Mouse (Mus musculus) neural tube, embryonic 12.5 days (tissue): ENCODE results near the gene 9530077C05Rik. TPM values are rescaled to one million over a fixed set of nuclear protein-coding genes. Genes with fewer than 3 reads are reported as not detected.

Experiments used
- ATAC-seq: fragments of 200-750 bp; cut with Nextera tagmentation; 2 replicates; pipeline ENCODE4 v1.8.0; 2017; ENCODE audit warnings: low read depth, mild to moderate bottlenecking, moderate TSS enrichment, moderate library complexity; ENCODE audit not compliant: low FRiP score
- H3K27ac ChIP-seq: fragments of 300-500 bp; sonication (generic); 2 replicates; pipeline ENCODE4 v1.5.1; 2016
- H3K27me3 ChIP-seq: fragments of 300-500 bp; sonication (generic); replicated peaks from 2 replicates; pipeline ENCODE4 v1.6.1; 2016; ENCODE audit warnings: mild to moderate bottlenecking
- H3K36me3 ChIP-seq: fragments of 300-500 bp; sonication (generic); 2 replicates; pipeline ENCODE4 v1.6.1; 2016; ENCODE audit warnings: mild to moderate bottlenecking
- H3K4me1 ChIP-seq: fragments of 300-500 bp; sonication (generic); 2 replicates; pipeline ENCODE4 v1.6.1; 2016
- H3K4me2 ChIP-seq: fragments of 300-500 bp; sonication (generic); replicated peaks from 2 replicates; pipeline ENCODE4 v1.6.1; 2016; ENCODE audit warnings: mild to moderate bottlenecking
- H3K4me3 ChIP-seq: fragments of 300-500 bp; sonication (generic); 2 replicates; pipeline ENCODE4 v1.5.1; 2016
- H3K9ac ChIP-seq: fragments of 300-500 bp; sonication (generic); 2 replicates; pipeline ENCODE4 v1.6.1; 2016; ENCODE audit warnings: mild to moderate bottlenecking
- H3K9me3 ChIP-seq: fragments of 300-500 bp; sonication (generic); 2 replicates; pipeline ENCODE4 v1.6.1; 2016; ENCODE audit warnings: mild to moderate bottlenecking
- WGBS: fragments of 180-500 bp; shearing (Covaris S2); methylation state at CpG from one replicate; pipeline ENCODE4 v1.1.7; 2016; 5-methylcytosine and 5-hydroxymethylcytosine counted together
- polyA plus RNA-seq: library from polyadenylated mRNA; unstranded; fragments of >200 nt; fragmentation: Nextera tagmentation; extraction: Ambion mirVana; gene quantifications from 2 replicates; pipeline ENCODE4 v1.2.1, GENCODE M21; 2016

Gene 9530077C05Rik
- polyA plus RNA-seq, 1 experiment from 2014 or later = 6.7 TPM

DNA sequence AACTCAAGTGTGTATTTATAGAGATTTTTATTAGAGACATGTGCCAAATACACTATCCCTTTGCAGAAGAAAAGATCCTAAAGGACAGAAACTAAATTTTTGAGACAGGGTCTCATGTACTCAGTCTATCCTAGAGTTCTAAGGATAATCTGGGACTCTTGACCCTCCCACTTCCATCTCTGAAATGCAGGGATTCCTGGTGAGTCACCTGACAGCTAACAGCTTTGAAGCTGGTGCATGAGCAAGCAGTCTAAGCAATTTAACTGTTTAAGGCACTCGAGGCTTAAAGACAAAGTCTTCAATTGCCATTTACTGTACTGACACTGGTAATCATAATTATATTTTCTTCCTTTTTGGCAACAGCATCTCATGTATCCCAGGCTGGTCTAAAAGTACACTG lies 11.2 kb downstream of the 9530077C05Rik start:
- no peak for ATAC-seq
- Histone ChIP-seq H3K27me3 (no peaks in the 10 kb centered on the region), H3K9ac (no peak overlapping the region), H3K4me2 (no peak overlapping the region), H3K4me1 (no peaks in the 10 kb centered on the region; the same call in 1 of the 2 replicates), H3K36me3 (no peaks in the 10 kb centered on the region), H3K9me3 (no peaks in the 10 kb centered on the region), H3K4me3 (no peak overlapping the region), H3K27ac (no peak overlapping the region)
- WGBS = 64% methylated on average over 1 of the region's 1 CpGs

DNA sequence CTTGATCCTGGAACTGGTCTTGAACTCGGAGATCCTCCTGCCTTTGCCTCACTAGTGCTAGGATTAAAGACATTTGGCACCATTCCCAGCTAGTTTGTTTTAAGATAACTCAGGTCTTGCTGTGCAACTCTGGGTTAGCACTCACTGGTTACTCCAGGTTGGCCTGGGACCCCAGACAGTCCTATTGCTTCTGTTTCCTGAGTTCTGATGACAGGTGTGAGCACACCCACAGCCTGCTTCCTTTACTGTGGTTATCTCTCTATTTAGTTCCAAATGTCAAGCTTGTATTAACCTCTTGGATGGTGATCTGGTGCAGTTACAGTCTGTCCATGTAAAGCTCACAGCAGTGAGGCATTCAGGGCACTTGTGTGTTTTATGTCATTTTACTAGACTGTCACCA lies 12.2 kb downstream of the 9530077C05Rik start:
- no peak for ATAC-seq
- Histone ChIP-seq H3K9me3 (no peaks in the 10 kb centered on the region), H3K4me3 (no peak overlapping the region), H3K27ac (no peak overlapping the region), H3K36me3 (no peaks in the 10 kb centered on the region), H3K9ac (no peak overlapping the region), H3K4me1 (no peaks in the 10 kb centered on the region; the same call in 1 of the 2 replicates), H3K27me3 (no peaks in the 10 kb centered on the region), H3K4me2 (no peak overlapping the region)
- WGBS = 90% methylated on average over 1 of the region's 1 CpGs

DNA sequence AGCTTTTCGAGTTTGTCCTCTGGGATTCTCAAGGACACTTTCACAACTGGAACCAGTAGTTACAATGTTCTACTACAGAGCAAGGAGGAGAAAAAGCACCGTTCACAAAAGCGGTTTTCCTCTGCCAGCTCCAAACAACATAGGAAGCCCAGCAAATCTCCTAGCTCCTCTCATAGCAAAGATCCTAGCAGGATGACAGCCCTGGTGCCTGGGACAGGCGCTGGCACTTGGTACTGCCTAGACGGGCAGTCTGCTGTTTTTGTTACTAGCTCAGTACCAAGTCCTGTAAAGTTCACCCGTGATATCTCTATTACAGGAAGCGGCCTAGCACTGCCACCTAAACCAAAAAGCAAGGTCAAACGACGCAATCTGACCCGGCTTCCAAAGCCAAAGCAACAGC lies 12.9 kb downstream of the 9530077C05Rik start:
- 81% methylated on average over 10 of the region's 10 CpGs for WGBS
- Histone ChIP-seq H3K4me2 (no peak overlapping the region), H3K4me3 (no peak overlapping the region), H3K4me1 (no peaks in the 10 kb centered on the region; the same call in 1 of the 2 replicates), H3K9me3 (no peaks in the 10 kb centered on the region), H3K36me3 (no peaks in the 10 kb centered on the region), H3K27me3 (no peaks in the 10 kb centered on the region), H3K27ac (no peak overlapping the region), H3K9ac (no peak overlapping the region)
- no peak for ATAC-seq

DNA sequence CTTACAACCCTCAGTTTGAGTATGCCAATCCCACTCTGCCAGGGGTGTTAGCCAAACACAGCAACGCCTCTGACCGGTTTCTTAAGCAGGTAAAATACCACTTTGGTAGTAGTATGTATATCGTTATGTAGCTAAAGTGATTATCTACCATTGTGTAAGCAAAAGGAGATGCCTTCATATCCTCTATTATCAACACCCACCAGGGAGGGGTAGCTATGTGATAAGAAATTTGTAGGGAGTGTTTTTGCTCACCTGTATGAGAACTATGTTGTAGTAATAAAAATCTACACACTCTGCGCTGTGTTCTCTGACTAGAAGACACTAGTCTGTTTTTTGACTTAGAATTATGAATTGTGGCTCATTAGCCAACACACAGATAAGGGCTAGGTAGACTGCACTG lies 13.4 kb downstream of the 9530077C05Rik start:
- 91% methylated on average over 4 of the region's 4 CpGs for WGBS
- Histone ChIP-seq H3K4me1 (no peaks in the 10 kb centered on the region; the same call in 1 of the 2 replicates), H3K27me3 (no peaks in the 10 kb centered on the region), H3K9ac (no peak overlapping the region), H3K4me3 (no peak overlapping the region), H3K4me2 (no peak overlapping the region), H3K9me3 (no peaks in the 10 kb centered on the region), H3K27ac (no peak overlapping the region), H3K36me3 (no peaks in the 10 kb centered on the region)
- no peak for ATAC-seq

DNA sequence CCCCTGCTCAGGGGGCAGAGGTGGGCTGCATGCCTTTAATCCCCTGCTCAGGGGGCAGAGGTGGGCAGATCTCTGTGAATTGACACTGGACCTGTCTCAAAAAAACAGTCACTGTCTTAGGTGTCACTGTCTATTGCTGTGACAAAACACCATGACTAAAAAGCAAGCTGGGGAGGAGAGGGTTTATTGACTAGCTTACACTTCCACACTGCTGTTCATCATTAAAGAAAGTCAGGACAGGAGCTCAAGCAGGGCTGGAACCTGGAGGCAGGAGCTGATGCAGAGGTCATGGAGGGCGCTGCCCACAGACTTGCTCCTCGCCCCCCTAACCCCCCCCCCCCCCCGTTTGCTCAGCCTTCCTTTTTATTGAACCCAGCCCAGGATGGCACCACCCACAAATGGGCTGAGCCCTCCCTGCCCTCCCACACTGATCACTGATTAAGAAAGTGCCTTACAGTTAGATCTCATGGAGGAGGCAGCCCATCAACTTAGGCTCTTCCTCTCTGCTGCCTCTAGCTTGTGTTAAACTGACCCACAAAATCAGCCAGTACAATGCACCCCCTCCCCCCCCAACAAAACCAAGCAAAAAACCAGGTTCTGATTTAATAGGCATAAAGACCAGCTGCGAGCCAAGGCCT lies 16.8 kb downstream of the 9530077C05Rik start:
- ATAC-seq = no peak
- H3K4me3 ChIP-seq = no peak overlapping the region
- no peak overlapping the region for H3K4me2 ChIP-seq
- no peaks in the 10 kb centered on the region for H3K4me1 ChIP-seq
- H3K36me3 ChIP-seq = no peaks in the 10 kb centered on the region
- H3K9ac ChIP-seq = no peak overlapping the region
- H3K27ac ChIP-seq = no peak overlapping the region
- no peaks in the 10 kb centered on the region for H3K27me3 ChIP-seq
- H3K9me3 ChIP-seq = no peaks in the 10 kb centered on the region
- 35% methylated on average over 4 of the region's 4 CpGs for WGBS

DNA sequence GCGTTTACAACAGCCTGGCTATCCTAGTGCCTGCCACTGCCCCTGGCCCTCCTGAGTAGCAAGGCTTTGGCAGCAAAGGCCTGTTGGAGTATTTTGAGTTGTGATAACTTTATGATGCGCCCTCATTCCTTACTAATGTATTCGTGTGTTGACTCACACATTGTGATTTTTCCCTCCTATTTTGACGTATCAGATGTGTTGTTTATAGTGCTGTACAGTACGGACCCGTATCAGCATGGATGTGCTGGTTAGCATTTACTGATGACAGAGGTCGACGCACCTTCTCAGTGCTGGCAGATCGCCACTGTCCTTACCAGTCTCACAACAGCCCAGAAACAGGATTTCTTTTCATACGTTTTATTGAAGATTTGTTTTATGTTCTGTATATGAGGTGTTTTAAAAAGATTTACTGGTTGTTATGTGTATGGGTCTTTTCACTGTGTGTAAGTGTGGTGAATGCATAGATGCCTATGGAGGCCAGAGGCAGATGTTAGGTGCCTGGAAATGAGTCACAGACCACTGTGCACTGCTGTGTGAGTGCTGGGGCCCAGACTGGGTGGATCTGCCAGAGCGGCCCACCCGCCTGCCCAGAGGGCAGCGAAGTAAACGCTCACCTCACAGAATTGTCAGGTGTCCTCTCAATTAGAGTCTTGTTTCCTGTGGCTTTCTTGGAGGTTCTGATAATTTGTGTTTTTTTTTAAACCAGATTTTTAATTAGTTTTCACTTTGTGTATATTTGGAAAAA lies 17.5 kb downstream of the 9530077C05Rik start:
- no peak overlapping the region for H3K27ac ChIP-seq
- H3K4me1 ChIP-seq = no peaks in the 10 kb centered on the region
- no peak overlapping the region for H3K4me3 ChIP-seq
- H3K9ac ChIP-seq = no peak overlapping the region
- ATAC-seq = no peak
- no peaks in the 10 kb centered on the region for H3K9me3 ChIP-seq
- 82% methylated on average over 14 of the region's 14 CpGs for whole genome bisulfite sequencing
- H3K36me3 ChIP-seq = no peaks in the 10 kb centered on the region
- no peak overlapping the region for H3K4me2 ChIP-seq
- no peaks in the 10 kb centered on the region for H3K27me3 ChIP-seq

DNA sequence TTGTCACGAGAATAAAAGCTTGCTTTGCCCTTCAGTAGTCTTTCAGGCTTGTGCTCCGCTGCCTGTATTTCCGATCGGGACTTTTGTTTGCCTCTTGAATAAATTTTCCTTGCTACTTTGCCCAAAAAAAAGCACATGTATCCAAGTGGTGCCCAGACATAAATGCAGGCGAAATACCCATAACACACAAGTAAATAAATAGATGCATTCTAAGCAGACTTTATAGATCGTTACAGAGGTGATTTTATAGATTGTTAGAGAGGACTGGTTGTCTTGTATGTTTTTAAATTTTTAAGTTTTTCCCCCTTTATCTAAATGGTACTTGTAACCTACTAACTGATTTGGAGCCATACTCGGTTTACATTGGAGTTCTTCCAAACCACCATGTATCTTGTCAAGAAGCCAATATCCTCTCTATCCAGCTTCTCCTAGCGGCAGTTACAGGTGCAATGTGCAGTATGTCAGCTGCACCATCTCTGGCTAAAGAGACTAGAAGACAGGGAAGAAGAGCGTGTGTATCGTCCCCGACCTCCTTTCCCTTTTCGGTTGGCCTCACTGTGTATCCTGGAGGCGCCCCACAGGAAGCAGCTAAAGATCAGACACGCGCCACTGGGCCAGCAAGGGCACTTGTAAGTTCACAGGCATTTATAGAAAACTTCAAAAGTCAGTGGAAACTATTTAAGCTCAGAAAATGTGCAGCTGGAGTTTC lies 18.4 kb downstream of the 9530077C05Rik start:
- Histone ChIP-seq H3K27ac (no peak overlapping the region), H3K9ac (no peak overlapping the region)
- 76% methylated on average over 15 of the region's 15 CpGs for WGBS

DNA sequence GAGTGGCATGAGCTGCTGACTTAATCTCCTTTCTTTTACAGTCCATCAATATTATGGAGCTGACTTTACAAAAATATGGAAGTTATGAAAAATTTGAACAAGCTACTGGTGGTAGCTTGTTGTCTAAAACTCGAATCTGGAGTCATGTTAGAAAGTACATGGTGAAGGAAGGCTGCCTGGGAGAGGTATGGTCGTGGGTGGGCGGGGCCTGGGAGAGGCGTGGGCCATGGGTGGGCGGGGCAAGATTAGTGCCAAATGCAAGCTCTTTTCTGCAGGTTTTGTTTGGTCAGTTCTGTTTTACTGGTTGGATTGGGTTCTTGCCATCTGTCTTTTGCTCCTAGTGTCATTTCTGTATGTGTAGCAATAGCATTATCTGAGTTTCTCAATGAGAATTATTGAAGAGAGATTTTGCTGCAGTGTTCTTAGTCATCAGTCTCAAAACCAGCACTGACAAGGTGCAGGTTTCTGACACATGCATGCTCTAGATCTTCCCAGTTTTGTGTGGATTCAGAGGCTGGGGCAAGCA lies 19.1 kb downstream of the 9530077C05Rik start:
- Histone ChIP-seq H3K27ac (no peak overlapping the region), H3K4me2 (no peak overlapping the region), H3K4me1 (no peaks in the 10 kb centered on the region), H3K36me3 (no peaks in the 10 kb centered on the region), H3K9ac (no peak overlapping the region), H3K27me3 (no peaks in the 10 kb centered on the region), H3K9me3 (no peaks in the 10 kb centered on the region), H3K4me3 (no peak overlapping the region)
- 49% methylated on average over 5 of the region's 5 CpGs for WGBS
- ATAC-seq = no peak

More for the DNA sequence above, 18.4 kb downstream of the 9530077C05Rik start:
- H3K36me3 ChIP-seq = no peaks in the 10 kb centered on the region
- H3K4me2 ChIP-seq = no peak overlapping the region
- H3K4me1 ChIP-seq = no peaks in the 10 kb centered on the region
- H3K4me3 ChIP-seq = no peak overlapping the region
- ATAC-seq = no peak
- H3K27me3 ChIP-seq = no peaks in the 10 kb centered on the region
- no peaks in the 10 kb centered on the region for H3K9me3 ChIP-seq

DNA sequence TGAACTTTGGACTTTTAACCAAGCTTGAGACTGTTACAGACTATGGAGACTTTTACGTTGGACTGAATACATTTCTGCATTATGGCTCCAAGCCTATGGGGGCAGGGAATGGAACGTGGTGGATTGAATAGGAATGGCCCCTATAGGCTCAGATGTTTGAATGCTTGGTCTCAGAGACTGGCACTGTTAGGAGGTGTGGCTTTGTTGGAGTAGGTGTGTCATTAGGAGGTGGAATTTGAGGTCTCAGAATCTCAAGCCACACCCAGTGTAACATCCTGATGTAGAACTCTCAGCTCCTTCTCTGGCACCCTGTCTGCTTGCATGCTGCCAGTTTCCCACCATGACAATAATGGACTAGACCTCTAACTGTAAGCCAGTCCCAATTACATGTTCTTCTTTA lies 21.9 kb downstream of the 9530077C05Rik start:
- no peak for ATAC-seq
- 84% methylated on average over 2 of the region's 2 CpGs for WGBS
- no peaks in the 10 kb centered on the region for H3K27me3 ChIP-seq

DNA sequence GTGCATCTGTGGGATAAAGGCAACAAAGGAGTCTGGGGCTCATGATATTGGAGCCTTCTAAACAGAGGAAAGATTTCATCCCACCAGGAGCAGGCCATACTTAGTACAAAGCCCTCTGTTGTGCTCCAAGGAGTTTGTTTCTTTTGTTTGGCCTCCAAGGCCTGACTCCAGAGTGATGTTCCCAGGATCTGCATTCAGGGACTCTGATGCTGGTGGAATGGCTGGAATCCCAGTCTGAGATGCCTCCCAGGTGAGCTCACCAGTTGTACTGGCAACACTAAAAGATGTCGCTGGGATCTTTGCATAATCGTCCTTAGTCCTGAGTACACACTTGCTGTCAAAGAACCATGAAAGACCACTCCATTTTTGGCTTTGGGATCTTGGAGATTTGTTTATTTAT lies 22.8 kb downstream of the 9530077C05Rik start:
- Histone ChIP-seq H3K36me3 (no peaks in the 10 kb centered on the region), H3K9me3 (no peaks in the 10 kb centered on the region), H3K4me1 (no peaks in the 10 kb centered on the region), H3K4me3 (no peak overlapping the region), H3K4me2 (no peak overlapping the region), H3K27me3 (no peaks in the 10 kb centered on the region), H3K9ac (no peak overlapping the region), H3K27ac (no peak overlapping the region)
- ATAC-seq = no peak
- WGBS = 88% methylated on average over 2 of the region's 2 CpGs

More for the DNA sequence above, 21.9 kb downstream of the 9530077C05Rik start:
- Histone ChIP-seq H3K36me3 (no peaks in the 10 kb centered on the region), H3K9me3 (no peaks in the 10 kb centered on the region), H3K9ac (no peak overlapping the region), H3K4me2 (no peak overlapping the region), H3K27ac (no peak overlapping the region), H3K4me3 (no peak overlapping the region), H3K4me1 (no peaks in the 10 kb centered on the region)

DNA sequence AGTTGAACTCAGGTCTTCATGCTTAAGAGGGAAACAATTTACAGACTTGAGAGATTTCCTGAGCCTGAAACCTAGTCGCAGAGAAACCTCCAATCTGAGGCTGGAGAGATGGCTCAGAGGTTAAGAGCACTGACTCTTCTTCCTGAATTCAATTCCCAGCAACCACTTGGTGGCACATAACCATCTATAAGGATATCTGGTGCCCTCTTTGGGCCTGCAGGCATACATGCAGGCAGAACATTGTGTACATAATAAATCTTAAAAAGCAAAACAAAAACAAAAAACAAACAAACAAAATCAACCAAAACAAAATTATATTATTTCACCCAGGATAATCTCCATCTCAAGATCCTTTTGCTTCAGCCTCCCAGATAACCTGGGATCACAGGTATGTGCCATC lies 27.5 kb downstream of the 9530077C05Rik start:
- Histone ChIP-seq H3K4me2 (no peak overlapping the region), H3K27ac (no peak overlapping the region), H3K4me1 (no peaks in the 10 kb centered on the region), H3K36me3 (peaks cover 3% of the 10 kb centered on the region; the same call in 1 of the 2 replicates), H3K4me3 (no peak overlapping the region), H3K27me3 (no peaks in the 10 kb centered on the region), H3K9me3 (no peaks in the 10 kb centered on the region), H3K9ac (no peak overlapping the region)
- WGBS = 85% methylated on average over 1 of the region's 1 CpGs
- ATAC-seq = no peak

DNA sequence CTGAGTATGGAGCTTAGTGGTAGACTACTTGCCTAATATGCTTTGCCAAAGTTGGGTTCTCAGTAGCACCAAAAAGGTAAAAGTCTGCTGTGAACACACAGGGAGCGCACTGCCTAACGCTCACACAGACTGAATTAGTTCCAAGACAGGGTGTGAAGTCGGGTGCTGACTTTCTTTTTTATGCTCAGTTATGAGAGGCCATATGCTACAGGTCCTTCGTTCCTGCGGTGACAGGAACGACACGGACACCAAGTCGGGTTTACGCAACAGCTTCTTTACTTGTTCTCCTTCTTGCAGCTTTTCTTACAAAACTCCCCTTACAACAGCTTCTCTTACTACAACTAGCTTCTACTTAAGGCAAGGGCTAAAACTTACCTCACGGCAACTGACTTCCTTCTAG lies 31.8 kb downstream of the 9530077C05Rik start:
- Histone ChIP-seq H3K4me1 (no peaks in the 10 kb centered on the region), H3K27ac (no peak overlapping the region), H3K36me3 (peaks cover 28% of the 10 kb centered on the region), H3K4me3 (no peak overlapping the region), H3K9ac (no peak overlapping the region), H3K27me3 (no peaks in the 10 kb centered on the region), H3K9me3 (no peaks in the 10 kb centered on the region), H3K4me2 (no peak overlapping the region)
- 90% methylated on average over 10 of the region's 10 CpGs for WGBS
- no peak for ATAC-seq
